Mouse (Mus musculus): ENCODE data around the gene Aoc2. TPM values are rescaled to one million over a fixed set of nuclear protein-coding genes. Genes with fewer than 3 reads are reported as not detected.

The Aoc2 gene
- polyA plus RNA-seq, 1 experiment: 10.1 TPM

DNA sequence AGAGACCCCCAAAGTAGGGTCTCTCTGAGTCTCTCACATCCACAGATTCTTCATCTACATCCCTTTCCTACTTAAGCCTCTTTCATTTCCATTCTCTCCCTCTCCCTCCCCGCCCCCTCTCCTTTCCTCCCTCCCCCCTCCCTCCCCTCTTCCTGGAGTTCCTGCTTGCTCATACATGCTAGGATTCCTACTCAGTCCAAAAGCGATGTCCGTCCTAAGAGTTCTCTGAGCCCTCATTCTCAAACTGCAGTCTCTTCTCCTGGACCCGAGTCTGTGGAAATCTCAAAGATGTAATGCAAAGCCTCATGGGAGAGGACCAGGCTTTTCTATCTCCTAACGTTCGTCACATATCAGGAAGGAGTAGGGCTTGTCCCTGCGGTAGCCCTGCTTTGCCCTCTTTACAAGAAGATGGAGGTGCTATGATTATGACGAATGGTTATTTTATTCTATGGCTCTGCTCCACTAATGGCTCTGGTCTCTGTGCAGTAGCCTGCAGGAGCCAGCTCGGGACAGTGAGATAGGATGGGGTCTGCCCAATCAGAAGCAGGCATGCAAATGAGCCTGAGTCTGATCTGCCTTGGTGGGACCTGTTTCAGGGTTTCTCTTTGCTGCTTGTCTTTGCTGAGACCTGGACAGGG is 13.4 kb downstream of the Aoc2 start:
- peak; percentile 86 for DNase-seq (ENCODE audit: low read depth)
- TF ChIP-seq POLR2A (IDR thresholded peaks at IDR 0.05; ENCODE audit: borderline replicate concordance, extremely low read depth, insufficient read depth, insufficient read length, poor library complexity, severe bottlenecking) (no peak), CTCF (IDR thresholded peaks at IDR 0.05; ENCODE audit: borderline replicate concordance, extremely low read depth, insufficient read depth, insufficient read length) (no peak)

DNA sequence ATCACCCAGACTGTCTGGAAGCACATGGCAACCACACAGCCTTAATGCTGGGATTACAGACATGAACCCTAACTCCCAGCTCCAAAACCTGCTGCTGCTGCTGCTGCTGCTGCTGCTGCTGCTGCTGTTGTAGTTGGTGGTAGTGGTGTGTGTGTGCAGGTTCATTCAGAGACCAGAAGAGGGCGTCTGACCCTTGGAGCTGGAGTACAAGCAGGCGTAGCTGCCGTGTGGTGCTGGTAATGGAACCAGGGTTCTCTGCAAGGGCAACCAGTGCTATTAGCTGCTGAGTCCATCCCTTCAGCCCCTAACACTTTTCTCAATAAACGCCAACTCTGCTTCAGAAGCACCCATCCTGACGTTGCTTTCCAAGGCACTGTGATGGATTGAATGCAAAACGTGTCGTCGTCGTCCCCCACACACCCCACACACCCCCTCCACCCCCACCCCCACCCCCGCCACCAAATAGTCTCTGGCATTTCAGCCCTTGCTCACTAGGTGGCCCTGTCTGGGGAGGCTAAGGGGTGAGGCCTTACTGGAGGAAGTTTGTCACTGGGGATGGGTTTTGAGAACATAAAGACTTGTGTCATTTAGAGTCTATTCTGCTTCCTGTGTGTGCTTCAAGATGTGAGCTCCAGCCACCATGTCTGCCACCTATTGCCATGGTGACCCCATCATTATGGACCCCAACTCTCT is 22.4 kb downstream of the Aoc2 start:
- DNase-seq (ENCODE audit: low read depth): no peak
- TF ChIP-seq CTCF (IDR thresholded peaks at IDR 0.05; ENCODE audit: borderline replicate concordance, extremely low read depth, insufficient read depth, insufficient read length): no peak
- TF ChIP-seq POLR2A (IDR thresholded peaks at IDR 0.05; ENCODE audit: borderline replicate concordance, extremely low read depth, insufficient read depth, insufficient read length, poor library complexity, severe bottlenecking): no peak

DNA sequence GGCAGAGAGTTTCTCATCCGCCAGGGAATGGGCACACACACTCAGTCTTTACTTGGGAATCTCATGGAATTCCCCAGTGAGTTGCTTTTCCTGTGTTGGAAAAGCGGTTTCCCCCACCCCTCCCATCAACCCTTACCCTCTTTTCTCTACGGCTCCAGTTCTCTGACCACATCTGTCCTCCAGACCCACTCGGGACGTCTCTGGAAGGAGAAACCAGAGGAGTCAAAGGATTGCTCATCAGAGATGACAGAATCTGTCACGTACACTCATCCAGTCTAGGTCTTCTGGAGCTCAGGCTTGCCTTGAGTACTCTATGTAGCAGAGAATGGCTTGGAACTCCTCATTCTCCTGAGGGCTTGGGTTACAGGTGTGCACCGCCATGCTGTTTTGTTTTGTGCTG is 23.9 kb downstream of the Aoc2 start:
- TF ChIP-seq CTCF (IDR thresholded peaks at IDR 0.05; ENCODE audit: borderline replicate concordance, extremely low read depth, insufficient read depth, insufficient read length): no peak
- no peak for TF ChIP-seq POLR2A (IDR thresholded peaks at IDR 0.05; ENCODE audit: borderline replicate concordance, extremely low read depth, insufficient read depth, insufficient read length, poor library complexity, severe bottlenecking)
- DNase-seq (ENCODE audit: low read depth): no peak

DNA sequence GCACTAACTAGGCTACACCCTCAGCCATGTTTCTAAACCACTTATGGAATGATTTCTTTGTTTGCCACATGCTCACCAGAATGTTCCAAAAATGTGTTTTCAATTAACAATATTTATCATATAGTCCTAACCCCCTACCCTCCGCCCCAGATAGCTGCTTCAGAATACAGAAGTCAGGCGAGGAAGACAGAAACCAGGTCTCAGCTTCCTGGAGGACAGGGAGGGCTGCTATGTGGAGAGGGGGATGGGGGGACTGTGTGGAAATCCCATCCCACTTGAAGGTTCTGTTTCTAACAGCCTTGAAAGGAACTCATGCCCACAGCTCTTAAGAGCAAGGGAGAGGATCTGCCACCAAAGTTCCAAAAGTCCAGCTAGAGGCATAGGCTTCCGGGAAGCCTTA is 24.4 kb downstream of the Aoc2 start:
- no peak for TF ChIP-seq POLR2A (IDR thresholded peaks at IDR 0.05; ENCODE audit: borderline replicate concordance, extremely low read depth, insufficient read depth, insufficient read length, poor library complexity, severe bottlenecking)
- no peak for TF ChIP-seq CTCF (IDR thresholded peaks at IDR 0.05; ENCODE audit: borderline replicate concordance, extremely low read depth, insufficient read depth, insufficient read length)
- DNase-seq (ENCODE audit: low read depth): no peak

DNA sequence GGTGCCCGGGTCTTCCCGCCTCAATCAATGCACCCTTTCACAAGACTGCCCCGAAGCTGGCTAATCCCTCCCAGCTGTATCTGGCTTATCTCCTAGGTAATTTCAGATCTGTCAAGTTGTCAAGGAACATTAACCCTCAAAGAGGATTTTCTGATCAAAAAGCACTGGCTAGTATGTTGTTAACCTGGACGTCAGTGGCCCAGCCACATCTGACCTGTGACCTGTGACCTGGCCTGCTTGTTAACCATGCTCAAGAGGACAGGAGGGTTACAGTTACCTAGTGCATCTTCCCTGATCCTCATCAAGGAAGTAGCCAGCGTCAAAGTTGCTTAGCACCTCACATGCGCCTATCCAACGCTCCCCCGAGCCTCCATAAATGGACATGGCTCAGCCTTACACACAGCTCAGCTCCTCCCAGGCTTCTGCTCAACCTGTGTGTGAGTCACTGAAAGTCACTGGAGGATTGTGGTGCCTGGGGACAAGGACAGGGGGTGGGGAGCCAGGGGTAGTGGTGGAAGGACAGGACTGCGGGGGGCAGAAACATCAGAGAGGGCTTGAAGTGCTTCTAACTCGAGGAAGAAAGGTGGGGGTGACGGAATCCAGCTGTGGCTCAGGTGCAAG is 26.3 kb downstream of the Aoc2 start:
- DNase-seq (ENCODE audit: low read depth): no peak
- TF ChIP-seq CTCF (IDR thresholded peaks at IDR 0.05; ENCODE audit: borderline replicate concordance, extremely low read depth, insufficient read depth, insufficient read length) (no peak), POLR2A (IDR thresholded peaks at IDR 0.05; ENCODE audit: borderline replicate concordance, extremely low read depth, insufficient read depth, insufficient read length, poor library complexity, severe bottlenecking) (no peak)

DNA sequence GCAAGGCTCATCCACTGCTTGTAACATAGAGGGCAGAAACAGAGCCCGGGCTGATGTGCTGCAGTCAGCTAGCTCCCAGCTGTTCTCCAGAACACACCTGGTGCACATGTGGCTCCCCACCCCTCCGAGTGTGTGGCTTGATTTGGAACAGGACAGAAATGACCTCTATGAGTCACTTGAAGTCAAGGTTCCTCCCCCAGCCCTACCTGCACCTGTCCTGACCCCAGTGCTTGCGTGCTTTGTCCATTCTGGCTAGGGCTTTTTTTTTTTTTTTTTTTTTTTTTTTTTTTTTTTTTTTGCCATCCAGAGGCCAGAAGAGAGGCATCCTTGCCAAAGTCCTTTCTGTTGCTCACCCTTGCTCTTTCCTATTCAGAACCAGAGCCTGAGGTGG is 26.9 kb downstream of the Aoc2 start:
- DNase-seq (ENCODE audit: low read depth): no peak
- TF ChIP-seq CTCF (IDR thresholded peaks at IDR 0.05; ENCODE audit: borderline replicate concordance, extremely low read depth, insufficient read depth, insufficient read length): no peak
- no peak for TF ChIP-seq POLR2A (IDR thresholded peaks at IDR 0.05; ENCODE audit: borderline replicate concordance, extremely low read depth, insufficient read depth, insufficient read length, poor library complexity, severe bottlenecking)

DNA sequence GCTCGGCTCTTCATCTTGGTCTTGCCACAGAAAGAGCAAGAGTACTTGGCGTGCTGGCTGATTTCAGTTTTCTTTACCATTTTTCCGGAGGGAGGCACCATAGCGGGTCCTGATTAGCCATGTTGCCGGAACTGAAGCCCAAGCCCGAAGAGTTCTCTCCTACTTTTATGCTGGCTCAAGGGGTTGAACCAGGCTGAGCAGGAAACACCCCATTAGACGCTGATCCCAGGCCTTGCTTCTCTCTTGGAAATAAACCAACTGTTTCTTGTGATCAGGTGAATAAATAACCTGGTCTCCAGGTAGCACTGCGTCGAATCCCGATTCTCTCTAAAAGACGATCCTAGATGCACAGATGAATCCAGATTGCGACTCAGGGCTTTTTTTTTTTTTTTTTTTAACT is 28.6 kb downstream of the Aoc2 start:
- TF ChIP-seq POLR2A (IDR thresholded peaks at IDR 0.05; ENCODE audit: borderline replicate concordance, extremely low read depth, insufficient read depth, insufficient read length, poor library complexity, severe bottlenecking) (no peak), CTCF (IDR thresholded peaks at IDR 0.05; ENCODE audit: borderline replicate concordance, extremely low read depth, insufficient read depth, insufficient read length) (no peak)
- no peak for DNase-seq (ENCODE audit: low read depth)

DNA sequence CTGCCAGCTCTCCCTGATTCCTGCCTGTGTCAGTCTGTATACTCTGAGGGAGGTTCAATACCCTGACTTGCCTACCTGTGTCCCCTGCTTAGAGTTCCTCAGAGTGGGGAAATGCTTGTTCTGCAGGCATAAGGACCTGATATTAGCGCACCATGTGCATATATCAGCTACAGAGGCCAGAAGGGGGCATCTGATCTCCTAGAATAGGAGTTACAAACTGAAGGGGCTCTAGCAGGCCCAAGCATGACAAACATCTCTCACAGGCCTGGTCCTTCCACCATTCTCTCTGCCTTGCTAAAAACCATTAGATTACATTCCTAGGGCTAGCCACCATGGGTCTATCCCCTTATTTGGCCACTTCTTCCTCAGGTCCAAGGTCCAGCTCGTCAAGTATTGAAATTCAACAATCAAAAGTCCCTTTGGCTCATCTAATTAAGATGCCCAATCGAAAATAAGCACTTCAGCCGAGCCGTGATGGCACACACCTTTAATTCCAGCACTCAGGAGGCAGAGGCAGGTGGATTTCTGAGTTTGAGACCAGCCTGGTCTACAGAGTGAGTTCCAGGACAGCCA is 29.7 kb downstream of the Aoc2 start:
- TF ChIP-seq POLR2A (IDR thresholded peaks at IDR 0.05; ENCODE audit: borderline replicate concordance, extremely low read depth, insufficient read depth, insufficient read length, poor library complexity, severe bottlenecking) (no peak), CTCF (IDR thresholded peaks at IDR 0.05; ENCODE audit: borderline replicate concordance, extremely low read depth, insufficient read depth, insufficient read length) (no peak)
- DNase-seq (ENCODE audit: low read depth): no peak

DNA sequence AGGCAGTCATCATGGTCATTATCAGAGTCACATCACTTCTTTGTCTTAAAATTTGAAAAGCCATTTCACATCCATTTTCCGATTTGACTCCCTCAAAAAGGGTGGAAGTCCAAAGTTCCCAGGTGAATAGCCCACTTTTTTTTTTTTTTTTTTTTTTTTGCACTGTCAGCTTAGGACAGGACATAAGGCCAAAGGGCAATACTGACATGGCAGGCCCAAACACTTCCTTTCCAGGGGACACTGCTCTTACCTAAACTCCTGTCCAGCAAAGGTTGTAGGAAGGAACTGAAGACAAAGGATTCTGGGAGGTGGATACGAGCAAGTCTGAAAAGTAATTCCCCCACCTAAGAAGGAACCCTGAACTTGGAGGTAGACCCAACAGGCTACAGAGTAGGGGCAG is 31.1 kb downstream of the Aoc2 start:
- no peak for TF ChIP-seq CTCF (IDR thresholded peaks at IDR 0.05; ENCODE audit: borderline replicate concordance, extremely low read depth, insufficient read depth, insufficient read length)
- TF ChIP-seq POLR2A (IDR thresholded peaks at IDR 0.05; ENCODE audit: borderline replicate concordance, extremely low read depth, insufficient read depth, insufficient read length, poor library complexity, severe bottlenecking): no peak
- no peak for DNase-seq (ENCODE audit: low read depth)

DNA sequence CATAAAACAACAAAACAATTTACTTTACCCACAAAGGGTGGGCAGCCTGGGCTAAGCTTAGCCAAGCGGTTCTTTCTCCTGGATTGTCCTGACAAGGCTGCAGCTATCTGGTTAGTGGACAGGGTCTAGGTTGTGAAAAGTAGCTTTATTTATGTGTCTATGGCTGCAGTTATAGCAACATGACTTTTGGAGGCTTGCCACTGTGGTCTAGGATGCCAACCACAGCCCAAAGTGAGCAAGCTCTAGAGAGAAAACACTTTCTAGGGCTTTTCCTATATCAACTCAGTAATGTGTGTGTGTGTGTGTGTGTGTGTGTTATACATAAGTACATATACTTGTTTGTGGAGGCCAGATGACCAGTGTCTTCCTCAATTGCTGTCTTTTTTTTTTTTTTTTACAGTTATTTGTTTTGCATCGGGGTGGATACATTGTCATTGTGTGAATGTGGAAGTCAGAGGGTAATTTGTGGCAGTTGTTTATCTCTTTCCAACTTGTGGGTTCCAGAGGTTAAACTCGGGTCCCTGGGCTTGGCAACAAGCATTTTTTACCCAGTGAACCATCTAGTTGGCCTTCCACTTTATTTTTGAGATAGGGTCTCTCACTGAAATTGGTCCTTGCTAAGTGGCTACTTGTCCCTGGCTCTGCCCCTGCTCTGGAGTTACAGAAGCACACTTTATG is 32.8 kb downstream of the Aoc2 start:
- no peak for TF ChIP-seq CTCF (IDR thresholded peaks at IDR 0.05; ENCODE audit: borderline replicate concordance, extremely low read depth, insufficient read depth, insufficient read length)
- no peak for TF ChIP-seq POLR2A (IDR thresholded peaks at IDR 0.05; ENCODE audit: borderline replicate concordance, extremely low read depth, insufficient read depth, insufficient read length, poor library complexity, severe bottlenecking)
- no peak for DNase-seq (ENCODE audit: low read depth)

DNA sequence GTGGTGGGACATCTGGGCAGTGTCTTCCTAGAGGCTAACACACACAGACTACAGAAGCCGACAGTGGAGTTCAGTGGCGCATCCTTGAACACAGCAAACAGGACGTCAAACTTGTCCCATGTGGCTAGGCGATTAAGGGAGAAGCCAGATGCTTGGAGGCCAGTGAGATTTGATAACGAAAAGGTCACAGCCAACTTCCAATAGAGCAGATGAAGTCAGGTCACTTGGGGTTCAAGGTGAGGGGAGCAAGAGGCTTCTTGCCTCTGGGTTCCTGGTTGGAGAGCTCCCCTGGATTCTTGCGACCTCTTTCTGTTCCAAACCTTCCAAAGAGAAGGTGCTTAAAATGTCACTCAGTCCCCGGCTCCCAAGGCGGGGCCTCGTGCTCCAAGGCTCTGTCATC is 34.9 kb downstream of the Aoc2 start:
- DNase-seq (ENCODE audit: low read depth): no peak
- no peak for TF ChIP-seq POLR2A (IDR thresholded peaks at IDR 0.05; ENCODE audit: borderline replicate concordance, extremely low read depth, insufficient read depth, insufficient read length, poor library complexity, severe bottlenecking)
- no peak for TF ChIP-seq CTCF (IDR thresholded peaks at IDR 0.05; ENCODE audit: borderline replicate concordance, extremely low read depth, insufficient read depth, insufficient read length)
